Mouse (Mus musculus) mature B cell (primary cell): ENCODE results near the gene Spats1.

Source experiments
- in situ Hi-C: fragments of 300-500 bp; cut with MboI; formaldehyde crosslinking; loops from 2 replicates; pipeline ENCODE4 v1.14.3; 2019

Spats1 gene

DNA sequence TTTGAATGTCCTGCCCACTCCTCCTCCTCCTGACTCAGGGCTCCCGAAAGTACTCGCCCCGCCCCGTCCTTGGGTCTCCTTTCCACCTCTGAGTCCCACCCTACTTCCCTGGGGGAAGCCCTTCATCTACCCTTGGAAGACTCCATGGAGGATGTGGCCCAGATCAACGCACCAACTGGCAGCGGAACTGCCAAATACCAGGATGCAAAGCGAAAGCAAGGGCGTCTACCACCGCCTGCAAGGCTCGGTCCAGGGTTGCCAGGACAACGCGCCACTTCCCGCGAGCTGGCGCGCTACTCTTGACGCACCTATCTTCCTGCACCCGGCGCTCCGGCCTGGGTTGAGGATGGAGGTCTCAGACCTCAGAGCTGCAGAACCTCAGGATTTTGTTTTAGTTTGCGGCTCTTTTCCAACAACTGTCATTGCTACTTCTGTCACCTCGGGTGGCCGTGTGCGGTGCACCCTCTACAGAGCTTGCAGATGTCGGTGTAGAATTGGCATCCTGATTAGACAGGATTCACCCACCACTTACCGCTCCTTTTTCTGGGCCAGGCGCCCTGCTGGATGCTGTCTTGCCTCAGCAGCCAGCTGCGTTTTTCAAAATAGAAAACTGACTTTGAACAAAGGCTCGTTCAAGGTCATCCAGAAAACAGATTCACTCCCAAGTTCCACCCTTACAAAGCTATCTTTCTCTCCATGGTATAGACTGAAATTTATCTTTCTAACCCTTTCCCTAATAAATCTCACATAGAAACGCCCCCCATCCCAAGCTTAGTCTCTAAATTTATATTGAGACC is at the start of gene Spats1:
Spats1 (minus strand) TSS at position 747 of the 797 bp plus-strand sequence.
- in situ Hi-C loops = no loop called here

DNA sequence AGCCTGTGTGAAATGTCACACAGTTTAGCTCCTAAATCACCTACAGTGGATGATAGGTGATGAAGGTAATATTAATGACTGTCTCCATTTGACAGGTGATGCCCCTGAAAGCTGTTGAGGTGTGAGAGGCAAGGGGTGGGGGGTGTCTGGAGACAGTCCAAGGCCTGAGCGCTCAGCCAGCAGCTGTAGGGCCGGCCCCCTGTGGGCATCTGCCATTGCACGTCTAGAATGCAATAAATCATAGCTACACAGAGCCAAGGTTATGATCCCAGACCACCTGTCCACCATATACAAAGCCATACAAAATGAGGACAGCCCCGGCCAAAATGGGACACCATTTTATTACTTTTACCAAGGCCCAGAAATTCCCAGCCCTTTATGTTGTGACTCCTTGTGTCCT is 49.7 kb upstream of the Spats1 start:
- in situ Hi-C loops = no loop called here

GRCm38 (mm10) chr17:45523263-45523662 is 48.0 kb upstream of the Spats1 start, which contains the start of gene Tcte1:
Gene Tcte1, plus strand, starts transcription at chr17:45523434.
- in situ Hi-C loops = no loop called here

DNA sequence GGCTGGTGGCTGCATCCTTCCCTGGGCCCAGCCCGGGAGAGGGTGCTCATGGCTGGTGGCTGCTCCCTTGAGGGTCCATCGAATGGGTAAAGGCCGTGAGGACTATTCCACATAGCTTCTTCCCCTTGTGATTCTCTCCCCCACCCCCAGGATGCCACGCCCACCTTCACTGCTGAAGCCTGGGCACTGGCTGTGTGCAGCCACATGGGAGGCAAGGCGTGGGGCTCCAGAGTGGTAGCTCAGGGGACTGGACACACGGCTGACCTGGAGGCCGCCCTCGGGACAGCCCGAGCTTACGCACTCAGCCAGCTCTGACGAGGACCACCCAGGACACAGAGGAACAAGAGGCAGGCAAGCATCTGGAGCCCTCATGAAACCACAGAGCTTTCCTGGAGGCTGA is 44.9 kb upstream of the Spats1 start:
- in situ Hi-C loops = no loop called here

DNA sequence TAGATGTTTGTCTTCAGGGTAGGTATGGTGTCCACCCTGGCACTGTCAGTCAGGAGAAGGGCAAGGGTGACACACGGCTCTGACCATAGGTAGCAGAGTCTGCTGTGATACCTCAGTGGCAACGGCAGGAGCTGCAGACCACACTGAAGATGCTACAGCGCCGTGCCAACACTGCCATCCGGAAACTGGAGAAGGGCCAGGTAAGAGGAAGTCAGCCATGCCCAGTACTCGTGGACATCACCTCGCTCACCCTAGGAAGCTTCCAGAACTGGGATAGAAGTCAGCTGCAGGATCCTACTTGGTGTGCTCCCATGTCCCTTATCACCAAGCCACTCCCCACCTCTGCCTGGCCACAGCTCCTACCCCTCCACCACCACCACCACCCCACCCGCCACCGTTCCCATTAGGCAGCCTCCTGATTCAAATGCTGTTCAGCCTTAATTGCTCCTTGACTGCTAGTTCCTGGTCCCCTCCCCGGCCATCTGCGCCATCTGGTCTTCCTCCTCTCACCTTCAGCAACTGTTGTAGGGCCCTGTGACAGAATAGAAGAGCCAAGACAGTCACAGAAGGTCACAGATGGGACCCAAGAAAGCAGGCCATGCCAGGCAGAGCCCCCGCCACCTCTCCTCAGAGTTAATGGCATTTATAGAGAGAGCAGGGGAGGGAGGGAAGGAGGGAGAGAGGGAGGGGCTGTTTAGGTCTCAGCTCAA is 43.7 kb upstream of the Spats1 start:
- in situ Hi-C loops = loop anchor here (5.0 kb wide), 1 partner anchor 33 kb away; no protein-coding TSS in a partner anchor

GRCm38 (mm10) chr17:45517549-45518215 is 42.5 kb upstream of the Spats1 start:
- in situ Hi-C loops = loop anchor here (5.0 kb wide), 1 partner anchor 35 kb away; no protein-coding TSS in a partner anchor

DNA sequence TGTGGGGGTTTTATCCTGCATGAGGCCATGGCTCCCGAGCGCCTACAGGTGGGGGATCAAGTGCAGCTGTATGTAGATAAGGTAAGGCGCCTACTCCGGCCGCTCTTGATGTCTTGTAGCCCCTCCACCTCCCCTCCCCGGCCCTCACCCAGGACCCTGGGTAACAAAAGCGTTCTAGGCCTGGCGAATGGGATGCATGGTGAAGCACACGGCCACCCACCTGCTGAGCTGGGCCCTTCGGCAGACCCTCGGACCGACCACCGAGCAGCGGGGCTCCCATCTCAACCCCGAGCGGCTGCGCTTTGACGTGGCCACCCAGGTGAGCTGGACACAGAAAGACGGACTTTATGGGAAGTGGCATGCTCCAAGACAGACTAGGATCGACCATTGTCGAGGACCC is 41.9 kb upstream of the Spats1 start:
- in situ Hi-C loops = loop anchor here (5.0 kb wide), 1 partner anchor 35 kb away; no protein-coding TSS in a partner anchor

GRCm38 (mm10) chr17:45516488-45516887 is 41.3 kb upstream of the Spats1 start:
- in situ Hi-C loops = loop anchor here (5.0 kb wide), 1 partner anchor 36 kb away; no protein-coding TSS in a partner anchor

- in situ Hi-C loops = loop anchor here (5.0 kb wide), 1 partner anchor 36 kb away; no protein-coding TSS in a partner anchor
Observed at GRCm38 (mm10) chr17:45515806-45516205, 40.6 kb upstream of the Spats1 start.

- in situ Hi-C loops = loop anchor here (5.0 kb wide), 1 partner anchor 37 kb away; no protein-coding TSS in a partner anchor
Observed at GRCm38 (mm10) chr17:45515204-45515726, 40.0 kb upstream of the Spats1 start.

- in situ Hi-C loops = no loop called here
Observed at GRCm38 (mm10) chr17:45511757-45512156, 36.5 kb upstream of the Spats1 start.

DNA sequence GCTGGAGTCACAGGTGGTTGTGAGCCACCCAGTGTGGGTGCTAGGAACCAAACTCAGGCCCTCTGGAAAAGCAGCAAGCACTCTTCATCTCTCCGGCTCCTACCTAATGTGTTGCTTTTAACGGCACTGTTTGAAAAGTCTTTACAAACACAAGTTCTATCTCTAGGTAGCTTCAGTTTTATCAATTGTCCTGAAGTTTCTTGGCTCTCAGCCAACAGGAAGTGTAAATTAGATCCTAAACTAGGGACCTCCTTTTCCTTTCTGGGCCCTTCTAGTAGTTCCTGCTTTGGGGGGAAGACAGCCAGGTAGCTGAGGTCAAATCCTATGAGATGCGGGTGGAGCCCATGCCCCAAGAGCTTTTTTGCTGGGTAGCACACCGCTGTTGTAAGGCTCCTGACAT is 35.7 kb upstream of the Spats1 start:
- in situ Hi-C loops = no loop called here

DNA sequence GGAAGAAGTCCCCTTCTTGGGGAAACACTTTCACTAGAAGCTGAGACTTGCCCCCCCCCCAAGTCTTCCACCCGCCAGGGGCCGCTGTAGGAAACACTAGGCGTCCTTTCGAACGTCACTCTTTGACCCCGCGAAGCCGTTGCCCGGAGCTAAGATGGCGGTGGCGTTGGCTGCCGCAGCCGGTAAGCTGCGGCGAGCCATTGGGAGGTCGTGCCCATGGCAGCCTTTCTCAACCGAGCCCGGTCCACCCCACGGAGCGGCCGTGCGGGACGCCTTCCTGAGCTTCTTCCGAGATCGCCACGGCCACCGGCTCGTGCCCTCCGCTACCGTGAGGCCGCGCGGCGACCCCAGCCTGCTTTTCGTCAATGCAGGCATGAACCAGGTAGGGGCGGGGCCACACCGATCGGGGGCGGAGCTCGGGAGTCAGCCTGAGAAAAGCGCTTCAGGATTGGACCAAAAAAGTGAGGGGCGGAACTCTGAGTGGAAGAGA is 31.5 kb upstream of the Spats1 start, which contains the start of gene Aars2:
Aars2 (plus strand) TSS at position 142 of the 490 bp plus-strand sequence.
- in situ Hi-C loops = no loop called here

DNA sequence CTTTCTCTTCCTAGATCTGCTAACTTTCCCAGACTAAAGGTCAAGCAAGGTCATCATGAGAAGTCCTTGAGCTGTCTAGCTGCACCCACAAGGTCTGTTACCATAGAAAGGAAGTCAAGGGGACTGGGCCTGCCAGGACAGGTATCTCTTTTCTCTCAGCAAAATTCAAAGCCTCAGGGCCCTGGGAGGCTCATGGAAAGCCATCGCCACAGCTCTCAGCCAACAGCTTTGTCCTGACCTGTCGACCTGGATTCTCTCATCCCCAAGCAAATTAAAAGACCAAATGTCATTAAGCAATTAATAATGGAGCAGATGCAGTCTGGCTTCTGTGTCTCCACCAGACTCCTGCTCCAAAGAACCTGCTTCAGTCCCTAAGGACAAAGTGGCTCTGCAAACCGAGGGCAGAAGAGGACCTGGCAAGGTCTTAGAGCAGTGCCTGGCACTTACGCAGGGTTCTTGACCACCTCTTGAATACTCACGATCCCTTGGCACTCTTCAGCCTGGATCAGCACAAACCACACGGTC is 30.8 kb upstream of the Spats1 start:
- in situ Hi-C loops = no loop called here

GRCm38 (mm10) chr17:45503301-45503973 is 28.2 kb upstream of the Spats1 start:
- in situ Hi-C loops = no loop called here

- in situ Hi-C loops = no loop called here
Observed at GRCm38 (mm10) chr17:45502324-45502723, 27.1 kb upstream of the Spats1 start.

DNA sequence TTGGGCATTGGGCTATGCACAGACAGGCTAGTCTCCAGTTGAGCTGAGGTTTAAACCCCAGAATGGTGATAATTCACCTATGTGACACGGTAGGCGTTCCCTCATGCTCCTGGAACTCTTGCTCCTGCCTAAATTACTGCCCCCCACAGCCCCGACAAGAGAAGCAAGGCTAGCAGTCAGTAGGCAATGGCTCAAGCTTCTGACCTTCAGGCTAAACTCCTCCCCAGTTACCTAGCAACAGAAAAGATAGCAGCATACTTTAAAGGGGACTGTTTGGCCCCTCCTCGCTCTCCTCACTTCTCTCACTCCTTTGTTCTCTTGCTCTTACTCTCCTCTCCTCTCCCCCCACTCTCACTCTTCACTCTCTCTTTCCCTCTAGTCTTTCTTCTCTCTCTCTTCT is 25.8 kb upstream of the Spats1 start:
- in situ Hi-C loops = no loop called here

- in situ Hi-C loops = no loop called here
Observed at GRCm38 (mm10) chr17:45499516-45499915, 24.3 kb upstream of the Spats1 start.

- in situ Hi-C loops = no loop called here
Observed at GRCm38 (mm10) chr17:45498397-45498796, 23.2 kb upstream of the Spats1 start.

DNA sequence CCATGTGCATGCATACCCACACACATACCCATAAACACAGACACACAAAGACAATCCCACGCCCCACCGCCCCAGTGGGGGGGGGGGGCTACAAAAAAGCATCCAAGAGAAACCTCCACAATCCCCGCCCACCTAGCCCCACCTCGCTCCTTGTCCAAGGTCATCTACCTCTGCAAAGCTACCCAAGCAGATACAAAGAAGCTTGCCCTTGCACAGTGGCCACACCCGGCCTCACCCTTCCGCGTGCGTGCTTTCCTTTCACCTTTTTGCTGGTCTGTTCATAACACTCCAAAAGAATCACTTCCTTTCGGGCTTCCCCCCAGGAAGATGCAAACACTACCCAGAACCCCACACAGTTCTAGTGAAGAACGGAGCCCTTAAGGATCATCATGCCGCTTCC is 20.2 kb upstream of the Spats1 start:
- in situ Hi-C loops = no loop called here
